Mouse (Mus musculus): ENCODE measurements around the gene Bub1. TPM values are rescaled to one million over a fixed set of nuclear protein-coding genes. Genes with fewer than 3 reads are reported as not detected.

The Bub1 gene
- polyA plus RNA-seq, 1 experiment from 2014 or later, result 24.7 TPM

DNA sequence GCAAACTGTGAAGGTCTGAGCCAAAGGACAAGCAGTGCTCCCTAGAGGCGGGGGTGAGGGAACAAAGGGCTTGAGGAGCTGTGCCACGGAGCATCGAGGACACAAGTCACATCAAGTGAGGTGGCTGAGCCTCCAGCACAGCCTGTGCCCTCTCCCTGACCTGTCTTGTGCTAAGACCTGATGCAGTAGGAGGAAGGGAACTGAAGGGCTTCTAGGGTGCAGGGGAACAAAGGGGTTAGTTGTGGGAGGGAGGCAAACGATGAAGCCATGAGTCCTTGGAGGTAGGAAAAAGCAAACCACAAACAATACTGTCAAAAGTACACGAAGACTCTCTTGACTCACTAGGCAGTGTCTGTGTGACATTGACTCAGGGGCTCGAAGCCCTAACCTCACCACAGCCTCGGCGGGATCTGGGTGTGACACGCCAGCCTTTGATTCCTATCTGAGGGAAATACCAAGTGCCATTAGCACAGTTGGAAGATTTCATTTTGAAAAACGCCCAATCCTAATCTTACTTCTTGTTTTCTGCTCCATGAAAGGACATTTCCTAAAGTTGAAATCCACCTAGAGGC, 71.2 kb downstream of the Bub1 start:
- 63% methylated on average over 10 of the region's 10 CpGs for WGBS (ENCODE audit: insufficient replicate concordance)
- H3K4me2 ChIP-seq, result no peak overlapping the region
- peaks cover 7% of the 10 kb centered on the region for H3K4me1 ChIP-seq (ENCODE audit: control insufficient read depth, insufficient read depth, low read length)
- no peak for ATAC-seq (replicated peaks; ENCODE audit: insufficient number of reproducible peaks, low FRiP score, low TSS enrichment)
- H3K27ac ChIP-seq (ENCODE audit: low read depth, low read length), result no peak overlapping the region
- no peaks in the 10 kb centered on the region for H3K9me3 ChIP-seq (replicated peaks; ENCODE audit: control insufficient read depth, low read length)
- H3K36me3 ChIP-seq (ENCODE audit: control insufficient read depth, insufficient read depth, low read length), result no peaks in the 10 kb centered on the region
- H3K9ac ChIP-seq (ENCODE audit: low read depth, low read length), result no peak overlapping the region
- no peak overlapping the region for H3K4me3 ChIP-seq (ENCODE audit: low read depth, low read length)
- no peaks in the 10 kb centered on the region for H3K27me3 ChIP-seq (ENCODE audit: control insufficient read depth, insufficient read depth, low read length)

GRCm38 (mm10) chr2:127760014-127760413, 71.7 kb downstream of the Bub1 start:
- Histone ChIP-seq H3K27ac (ENCODE audit: low read depth, low read length) (no peak overlapping the region), H3K9me3 (replicated peaks; ENCODE audit: control insufficient read depth, low read length) (no peaks in the 10 kb centered on the region), H3K36me3 (ENCODE audit: control insufficient read depth, insufficient read depth, low read length) (no peaks in the 10 kb centered on the region), H3K27me3 (ENCODE audit: control insufficient read depth, insufficient read depth, low read length) (no peaks in the 10 kb centered on the region), H3K4me2 (no peak overlapping the region), H3K4me1 (ENCODE audit: control insufficient read depth, insufficient read depth, low read length) (peaks cover 7% of the 10 kb centered on the region), H3K4me3 (ENCODE audit: low read depth, low read length) (no peak overlapping the region), H3K9ac (ENCODE audit: low read depth, low read length) (no peak overlapping the region)
- ATAC-seq (replicated peaks; ENCODE audit: insufficient number of reproducible peaks, low FRiP score, low TSS enrichment), result no peak
- 77% methylated on average over 6 of the region's 6 CpGs for WGBS (ENCODE audit: insufficient replicate concordance)

DNA sequence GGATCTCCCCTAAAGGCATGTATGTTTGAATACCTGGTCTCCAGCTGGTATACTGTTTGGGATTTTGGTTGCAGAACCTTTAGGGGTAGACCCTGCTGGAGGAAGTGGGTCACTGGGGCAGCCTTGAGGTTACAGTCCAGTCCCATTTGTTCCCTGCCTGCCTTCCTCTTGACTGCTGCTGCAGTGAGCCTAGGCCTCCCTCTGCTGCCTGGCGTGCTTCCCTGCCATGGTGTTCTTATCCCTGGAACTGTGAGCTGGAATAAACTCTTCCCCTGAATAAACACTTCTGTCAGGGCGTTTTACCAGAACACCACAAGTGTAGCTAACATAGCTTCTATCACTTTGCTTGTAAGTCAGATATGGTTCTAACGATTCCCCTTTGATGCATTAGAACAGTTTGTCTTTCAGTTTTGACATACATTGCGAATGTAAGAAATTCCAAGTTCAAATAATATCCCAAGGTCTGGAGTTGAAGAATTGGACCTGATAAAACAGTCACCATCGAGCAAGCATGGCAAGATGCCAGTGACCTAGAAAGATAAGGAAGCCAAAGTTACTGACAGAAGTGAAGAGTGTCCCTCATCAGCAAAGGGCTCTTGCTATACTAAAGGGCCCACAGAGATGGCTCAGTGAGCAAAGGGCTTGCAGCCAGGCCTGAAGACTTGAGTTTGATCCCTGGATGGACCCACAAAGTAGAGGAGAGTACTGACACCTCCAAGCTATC, 72.3 kb downstream of the Bub1 start:
- H3K4me2 ChIP-seq, result no peak overlapping the region
- H3K4me1 ChIP-seq (ENCODE audit: control insufficient read depth, insufficient read depth, low read length), result peaks cover 7% of the 10 kb centered on the region
- 49% methylated on average over 5 of the region's 5 CpGs for WGBS (ENCODE audit: insufficient replicate concordance)
- no peak overlapping the region for H3K4me3 ChIP-seq (ENCODE audit: low read depth, low read length)
- H3K9ac ChIP-seq (ENCODE audit: low read depth, low read length), result no peak overlapping the region
- no peaks in the 10 kb centered on the region for H3K36me3 ChIP-seq (ENCODE audit: control insufficient read depth, insufficient read depth, low read length)
- H3K27me3 ChIP-seq (ENCODE audit: control insufficient read depth, insufficient read depth, low read length), result no peaks in the 10 kb centered on the region
- H3K9me3 ChIP-seq (replicated peaks; ENCODE audit: control insufficient read depth, low read length), result no peaks in the 10 kb centered on the region
- H3K27ac ChIP-seq (ENCODE audit: low read depth, low read length), result no peak overlapping the region
- no peak for ATAC-seq (replicated peaks; ENCODE audit: insufficient number of reproducible peaks, low FRiP score, low TSS enrichment)

DNA sequence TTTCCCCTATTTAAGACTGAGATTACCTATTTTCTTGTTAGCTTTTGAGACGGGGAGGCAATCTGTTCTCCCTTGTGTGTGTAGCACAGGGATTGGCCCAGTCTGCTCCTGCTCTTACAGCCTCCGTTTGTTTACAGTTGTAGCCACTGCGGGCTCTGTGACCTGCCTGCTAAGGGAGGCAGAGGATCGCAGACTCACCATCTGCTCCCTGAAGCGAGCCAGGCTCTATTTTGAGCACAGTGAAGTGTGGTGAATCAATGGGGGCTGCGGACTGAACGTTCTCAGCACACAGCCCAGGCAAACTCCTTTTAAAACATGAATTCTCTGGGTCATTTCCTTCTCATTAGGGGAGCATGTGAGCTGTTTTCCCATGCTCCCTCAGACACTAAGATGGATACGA, 74.5 kb downstream of the Bub1 start:
- Histone ChIP-seq H3K36me3 (ENCODE audit: control insufficient read depth, insufficient read depth, low read length) (no peaks in the 10 kb centered on the region), H3K4me1 (ENCODE audit: control insufficient read depth, insufficient read depth, low read length) (peaks cover 7% of the 10 kb centered on the region), H3K27ac (ENCODE audit: low read depth, low read length) (no peak overlapping the region), H3K9me3 (replicated peaks; ENCODE audit: control insufficient read depth, low read length) (no peaks in the 10 kb centered on the region), H3K4me2 (peak overlapping the region; percentile 31; the same call in 1 of the 2 replicates), H3K27me3 (ENCODE audit: control insufficient read depth, insufficient read depth, low read length) (no peaks in the 10 kb centered on the region), H3K9ac (ENCODE audit: low read depth, low read length) (peak overlapping the region; percentile 43; the same call in 1 of the 2 replicates), H3K4me3 (ENCODE audit: low read depth, low read length) (no peak overlapping the region)
- 28% methylated on average over 8 of the region's 8 CpGs for WGBS (ENCODE audit: insufficient replicate concordance)
- ATAC-seq (replicated peaks; ENCODE audit: insufficient number of reproducible peaks, low FRiP score, low TSS enrichment), result no peak

DNA sequence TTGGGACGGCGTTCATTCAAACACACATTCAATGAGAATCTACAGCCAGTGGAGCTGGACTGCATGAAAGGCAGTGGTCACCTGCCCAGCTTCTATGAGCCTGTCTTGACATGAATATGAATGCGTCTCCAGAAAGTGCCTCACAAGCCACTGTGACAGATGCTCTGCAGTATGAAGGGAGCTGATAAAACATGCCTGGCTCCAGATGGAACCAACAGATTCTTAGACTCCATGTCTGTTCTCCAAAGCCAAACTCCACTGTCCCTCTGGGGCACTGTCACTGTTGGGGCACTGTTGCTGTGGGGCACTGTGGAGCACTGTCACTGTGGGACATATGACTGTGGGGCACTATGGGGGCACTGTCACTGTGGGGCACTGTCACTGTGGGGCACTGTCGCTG, 77.6 kb downstream of the Bub1 start:
- no peak for ATAC-seq (replicated peaks; ENCODE audit: insufficient number of reproducible peaks, low FRiP score, low TSS enrichment)
- 86% methylated on average over 4 of the region's 4 CpGs for WGBS (ENCODE audit: insufficient replicate concordance)
- H3K4me1 ChIP-seq (ENCODE audit: control insufficient read depth, insufficient read depth, low read length), result peaks cover 3% of the 10 kb centered on the region; the same call in 1 of the 2 replicates
- no peaks in the 10 kb centered on the region for H3K9me3 ChIP-seq (replicated peaks; ENCODE audit: control insufficient read depth, low read length)
- H3K27me3 ChIP-seq (ENCODE audit: control insufficient read depth, insufficient read depth, low read length), result no peaks in the 10 kb centered on the region
- no peaks in the 10 kb centered on the region for H3K36me3 ChIP-seq (ENCODE audit: control insufficient read depth, insufficient read depth, low read length)
- H3K27ac ChIP-seq (ENCODE audit: low read depth, low read length), result no peak overlapping the region
- no peak overlapping the region for H3K9ac ChIP-seq (ENCODE audit: low read depth, low read length)
- no peak overlapping the region for H3K4me2 ChIP-seq
- H3K4me3 ChIP-seq (ENCODE audit: low read depth, low read length), result no peak overlapping the region

GRCm38 (mm10) chr2:127751849-127752610, 79.6 kb downstream of the Bub1 start:
- whole genome bisulfite sequencing (ENCODE audit: insufficient replicate concordance), result 64% methylated on average over 11 of the region's 11 CpGs
- no peaks in the 10 kb centered on the region for H3K36me3 ChIP-seq (ENCODE audit: control insufficient read depth, insufficient read depth, low read length)
- ATAC-seq (replicated peaks; ENCODE audit: insufficient number of reproducible peaks, low FRiP score, low TSS enrichment), result no peak
- H3K27ac ChIP-seq (ENCODE audit: low read depth, low read length), result no peak overlapping the region
- no peak overlapping the region for H3K4me2 ChIP-seq
- H3K27me3 ChIP-seq (ENCODE audit: control insufficient read depth, insufficient read depth, low read length), result no peaks in the 10 kb centered on the region
- 0 out of 2 replicates have a peak, but pooled peaks cover 3% of the 10 kb centered on the region for H3K4me1 ChIP-seq (ENCODE audit: control insufficient read depth, insufficient read depth, low read length)
- no peaks in the 10 kb centered on the region for H3K9me3 ChIP-seq (replicated peaks; ENCODE audit: control insufficient read depth, low read length)
- H3K4me3 ChIP-seq (ENCODE audit: low read depth, low read length), result no peak overlapping the region
- no peak overlapping the region for H3K9ac ChIP-seq (ENCODE audit: low read depth, low read length)

Other genes with a start within 250 kb of the Bub1 start
- 3.1 and 4.0 TPM in 2 replicates for gene Zfp661, start 244.8 kb downstream of the Bub1 start, polyA plus RNA-seq (2014; fragmentation: Nextera tagmentation; extraction: Ambion mirVana)
- gene Mrps5, start 244.6 kb downstream of the Bub1 start, polyA plus RNA-seq (2014; fragmentation: Nextera tagmentation; extraction: Ambion mirVana), result 132 and 154 TPM in 2 replicates
- 1.2 and 1.8 TPM in 2 replicates for gene Mal, start 175.2 kb downstream of the Bub1 start, polyA plus RNA-seq (2014; fragmentation: Nextera tagmentation; extraction: Ambion mirVana)
- 2.5 and 3.8 TPM in 2 replicates for gene Mall, start 101.9 kb downstream of the Bub1 start, polyA plus RNA-seq (2014; fragmentation: Nextera tagmentation; extraction: Ambion mirVana)
- gene Nphp1, start 43.0 kb downstream of the Bub1 start, polyA plus RNA-seq (2014; fragmentation: Nextera tagmentation; extraction: Ambion mirVana), result 12.1 and 15.4 TPM in 2 replicates
- 37.9 and 40.3 TPM in 2 replicates for gene Mtln, start 39.4 kb downstream of the Bub1 start, polyA plus RNA-seq (2014; fragmentation: Nextera tagmentation; extraction: Ambion mirVana)
- gene Acoxl, start 7.0 kb upstream of the Bub1 start, polyA plus RNA-seq (2014; fragmentation: Nextera tagmentation; extraction: Ambion mirVana), result 0.11 and 0.21 TPM in 2 replicates

All from heart, embryonic 11.5 days (tissue).